Mouse (Mus musculus) liver, embryonic 14.5 days (tissue): ENCODE measurements around the gene Dolpp1.

Experiments
- CTCF ChIP-seq: IDR thresholded peaks from 2 replicates; pipeline ENCODE4 v1.5.1; 2016; ENCODE audit warnings: antibody characterized with exemption, low read depth, control low read depth
- EP300 ChIP-seq: IDR thresholded peaks from 2 replicates; pipeline ENCODE4 v1.6.1; 2016; ENCODE audit warnings: antibody characterized with exemption, low read depth

DNA sequence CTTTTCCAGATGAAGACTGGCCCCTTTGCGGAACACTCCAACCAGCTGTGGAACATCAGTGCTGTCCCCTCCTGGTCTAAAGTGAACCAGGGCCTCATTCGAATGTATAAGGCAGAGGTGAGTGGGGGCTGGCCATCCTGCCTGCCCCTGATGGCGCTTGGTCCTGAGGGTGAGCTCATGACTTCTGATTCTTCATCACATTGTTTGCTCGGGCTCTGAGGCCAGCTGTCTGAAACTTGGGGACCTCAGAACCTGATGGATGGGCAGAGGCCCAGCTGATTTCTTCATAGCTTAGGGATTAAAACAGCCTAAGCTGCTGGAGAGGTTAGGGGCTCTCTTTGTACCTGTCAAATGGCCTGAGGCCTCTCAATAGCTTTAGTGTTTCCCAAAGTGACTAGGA is 51.2 kb downstream of the Dolpp1 start:
- TF ChIP-seq EP300 = no peak
- no peak for TF ChIP-seq CTCF
